Mouse (Mus musculus) heart, adult 2 months (tissue): ENCODE measurements around the gene Rplp0.
"Not testable (repeated sequence)": the region's sequence is repeated elsewhere in the genome, so short reads cannot be mapped to it uniquely, and the experiment has no call there.

Experiments used
- CTCF ChIP-seq: fragments of 200-600 bp; IDR thresholded peaks from 2 replicates; pipeline ENCODE4 v1.8.1; 2022; ENCODE audit warnings: antibody characterized with exemption, mild to moderate bottlenecking, moderate library complexity
- EP300 ChIP-seq: fragments of 200-500 bp; IDR thresholded peaks from 2 replicates; pipeline ENCODE4 v1.6.1; 2011; ENCODE audit warnings: low read depth, low read length, control low read depth; ENCODE audit not compliant: insufficient read depth
- POLR2A ChIP-seq: fragments of 200-500 bp; IDR thresholded peaks from 2 replicates; pipeline ENCODE4 v1.6.1; 2011; ENCODE audit warnings: mild to moderate bottlenecking, low read depth, low read length, control low read depth; ENCODE audit not compliant: insufficient read depth

- not testable (repeated sequence) for TF ChIP-seq POLR2A, CTCF, EP300
These were observed 41.1 kb upstream of the Rplp0 start for GRCm38 (mm10) chr5:115518214-115518613.
